Mouse (Mus musculus): ENCODE results near the gene Map4k4. TPM values are rescaled to one million over a fixed set of nuclear protein-coding genes. Genes with fewer than 3 reads are reported as not detected.

Gene Map4k4
- polyA plus RNA-seq, 1 experiment from 2014 or later, result 49.3 TPM

- no peak; the same call in 1 of the 2 replicates for TF ChIP-seq CTCF (IDR thresholded peaks at IDR 0.05; ENCODE audit: low read depth)
- Histone ChIP-seq H3K27me3 (ENCODE audit: insufficient read depth, low read length) (no peaks in the 10 kb centered on the region), H3K4me1 (ENCODE audit: insufficient read depth) (peaks cover 29% of the 10 kb centered on the region), H3K36me3 (ENCODE audit: insufficient read depth) (peaks cover 14% of the 10 kb centered on the region; the same call in 1 of the 2 replicates), H3K4me2 (peak overlapping the region; percentile 24; the same call in 1 of the 2 replicates), H3K9ac (no peak overlapping the region), H3K4me3 (ENCODE audit: low read depth, low read length) (no peak overlapping the region), H3K9me3 (ENCODE audit: low read depth, low read length) (no peaks in the 10 kb centered on the region), H3K27ac (ENCODE audit: low read depth) (peak overlapping the region; percentile 33)
- WGBS, result 17% methylated on average over 15 of the region's 15 CpGs
- DNase-seq, result peak; percentile 62
- peak; percentile 32; the same call in 1 of the 2 replicates for ATAC-seq (ENCODE audit: insufficient read depth)
Measured at GRCm38 (mm10) chr1:39923395-39924337, 23.0 kb downstream of the Map4k4 start.

- Histone ChIP-seq H3K9ac (no peak overlapping the region), H3K36me3 (ENCODE audit: insufficient read depth) (peaks cover 12% of the 10 kb centered on the region; the same call in 1 of the 2 replicates), H3K27ac (ENCODE audit: low read depth) (no peak overlapping the region), H3K27me3 (ENCODE audit: insufficient read depth, low read length) (no peaks in the 10 kb centered on the region), H3K4me1 (ENCODE audit: insufficient read depth) (peaks cover 36% of the 10 kb centered on the region), H3K9me3 (ENCODE audit: low read depth, low read length) (no peaks in the 10 kb centered on the region), H3K4me3 (ENCODE audit: low read depth, low read length) (no peak overlapping the region), H3K4me2 (no peak overlapping the region)
- no peak for DNase-seq
- no peak for TF ChIP-seq CTCF (IDR thresholded peaks at IDR 0.05; ENCODE audit: low read depth)
- 42% methylated on average over 7 of the region's 7 CpGs for WGBS
- no peak for ATAC-seq (ENCODE audit: insufficient read depth)
Measured at GRCm38 (mm10) chr1:39931055-39931454, 30.3 kb downstream of the Map4k4 start.

- TF ChIP-seq CTCF (IDR thresholded peaks at IDR 0.05; ENCODE audit: low read depth), result no peak
Measured at GRCm38 (mm10) chr1:39932216-39932739, 31.6 kb downstream of the Map4k4 start.

GRCm38 (mm10) chr1:39932922-39933321 is 32.2 kb downstream of the Map4k4 start:
- DNase-seq, result no peak
- Histone ChIP-seq H3K4me1 (ENCODE audit: insufficient read depth) (peaks cover 36% of the 10 kb centered on the region), H3K27ac (ENCODE audit: low read depth) (no peak overlapping the region; the same call in 1 of the 2 replicates), H3K9ac (no peak overlapping the region), H3K4me2 (no peak overlapping the region), H3K9me3 (ENCODE audit: low read depth, low read length) (no peaks in the 10 kb centered on the region), H3K4me3 (ENCODE audit: low read depth, low read length) (no peak overlapping the region), H3K27me3 (ENCODE audit: insufficient read depth, low read length) (no peaks in the 10 kb centered on the region), H3K36me3 (ENCODE audit: insufficient read depth) (peaks cover 12% of the 10 kb centered on the region; the same call in 1 of the 2 replicates)
- TF ChIP-seq CTCF (IDR thresholded peaks at IDR 0.05; ENCODE audit: low read depth), result no peak
- no peak for ATAC-seq (ENCODE audit: insufficient read depth)
- 61% methylated on average over 10 of the region's 10 CpGs for WGBS

More at GRCm38 (mm10) chr1:39932216-39932739, 31.6 kb downstream of the Map4k4 start:
- Histone ChIP-seq H3K4me2 (no peak overlapping the region), H3K36me3 (ENCODE audit: insufficient read depth) (peaks cover 12% of the 10 kb centered on the region; the same call in 1 of the 2 replicates), H3K9me3 (ENCODE audit: low read depth, low read length) (no peaks in the 10 kb centered on the region), H3K4me3 (ENCODE audit: low read depth, low read length) (no peak overlapping the region), H3K9ac (no peak overlapping the region), H3K27ac (ENCODE audit: low read depth) (no peak overlapping the region), H3K27me3 (ENCODE audit: insufficient read depth, low read length) (no peaks in the 10 kb centered on the region), H3K4me1 (ENCODE audit: insufficient read depth) (peaks cover 36% of the 10 kb centered on the region)
- 46% methylated on average over 9 of the region's 9 CpGs for WGBS
- no peak for DNase-seq
- no peak for ATAC-seq (ENCODE audit: insufficient read depth)

- Histone ChIP-seq H3K36me3 (ENCODE audit: insufficient read depth) (peaks cover 12% of the 10 kb centered on the region; the same call in 1 of the 2 replicates), H3K27me3 (ENCODE audit: insufficient read depth, low read length) (no peaks in the 10 kb centered on the region), H3K9me3 (ENCODE audit: low read depth, low read length) (no peaks in the 10 kb centered on the region), H3K4me1 (ENCODE audit: insufficient read depth) (peaks cover 37% of the 10 kb centered on the region), H3K27ac (ENCODE audit: low read depth) (no peak overlapping the region), H3K9ac (no peak overlapping the region), H3K4me3 (ENCODE audit: low read depth, low read length) (no peak overlapping the region), H3K4me2 (peak overlapping the region; percentile 64; the same call in 1 of the 2 replicates)
- TF ChIP-seq CTCF (IDR thresholded peaks at IDR 0.05; ENCODE audit: low read depth), result no peak
- ATAC-seq (ENCODE audit: insufficient read depth) (no peak), DNase-seq (no peak)
- 36% methylated on average over 8 of the region's 8 CpGs for WGBS
Measured at GRCm38 (mm10) chr1:39934954-39935353, 34.2 kb downstream of the Map4k4 start.

GRCm38 (mm10) chr1:39935616-39936015 is 34.9 kb downstream of the Map4k4 start:
- H3K4me2 ChIP-seq, result peak overlapping the region; percentile 64
- H3K27me3 ChIP-seq (ENCODE audit: insufficient read depth, low read length), result no peaks in the 10 kb centered on the region
- H3K4me3 ChIP-seq (ENCODE audit: low read depth, low read length), result peak overlapping the region; percentile 35
- H3K9ac ChIP-seq, result peak overlapping the region; percentile 27; the same call in 1 of the 2 replicates
- H3K27ac ChIP-seq (ENCODE audit: low read depth), result no peak overlapping the region
- no peak for DNase-seq
- no peak for ATAC-seq (ENCODE audit: insufficient read depth)
- H3K9me3 ChIP-seq (ENCODE audit: low read depth, low read length), result no peaks in the 10 kb centered on the region
- peaks cover 12% of the 10 kb centered on the region; the same call in 1 of the 2 replicates for H3K36me3 ChIP-seq (ENCODE audit: insufficient read depth)
- WGBS, result 2% methylated on average over 10 of the region's 10 CpGs
- peaks cover 30% of the 10 kb centered on the region for H3K4me1 ChIP-seq (ENCODE audit: insufficient read depth)
- TF ChIP-seq CTCF (IDR thresholded peaks at IDR 0.05; ENCODE audit: low read depth), result no peak

Measured in lung, embryonic 14.5 days (tissue).